Mouse (Mus musculus) liver, adult 2 months (tissue): ENCODE measurements at regions not wholly inside any gene's neighbourhood (a gene's known extent, or its start where the extent isn't known, plus 50 kb on each side); places are given as distances from the start of the nearest gene placed in this dataset.

ENCODE experiments used
- DNase-seq: peaks from one replicate; pipeline ENCODE4 v3.0.0-alpha.2; 2011; ENCODE audit warnings: low read depth, low spot score; ENCODE audit errors: extremely low read depth
- H3K27ac ChIP-seq: fragments of 200-500 bp; replicated peaks from 2 replicates; pipeline ENCODE4 v1.5.1; 2012; ENCODE audit warnings: low read depth, mild to moderate bottlenecking, control low read depth, inconsistent platforms, low read length; ENCODE audit not compliant: insufficient read depth
- H3K27me3 ChIP-seq: fragments of 200-500 bp; 2 replicates; pipeline ENCODE4 v1.6.1; 2012; ENCODE audit warnings: mild to moderate bottlenecking, moderate library complexity, low read length, inconsistent platforms; ENCODE audit not compliant: control insufficient read depth, insufficient read depth
- H3K36me3 ChIP-seq: fragments of 200-500 bp; 2 replicates; pipeline ENCODE4 v1.6.1; 2012; ENCODE audit warnings: low read length, inconsistent platforms; ENCODE audit not compliant: control insufficient read depth, insufficient read depth
- H3K4me1 ChIP-seq: fragments of 200-500 bp; 2 replicates; pipeline ENCODE4 v1.6.1; 2011; ENCODE audit warnings: low read length; ENCODE audit not compliant: control insufficient read depth, insufficient read depth
- H3K4me3 ChIP-seq: fragments of 200-500 bp; 2 replicates; pipeline ENCODE4 v1.5.1; 2011; ENCODE audit warnings: low read depth, mild to moderate bottlenecking, control low read depth, low read length, moderate library complexity; ENCODE audit not compliant: insufficient read depth
- H3K79me2 ChIP-seq: fragments of 200-500 bp; 2 replicates; pipeline ENCODE4 v1.6.1; 2012; ENCODE audit warnings: inconsistent platforms, mild to moderate bottlenecking, low read length, moderate library complexity; ENCODE audit not compliant: control insufficient read depth, insufficient read depth
- H3K9ac ChIP-seq: fragments of 200-500 bp; 2 replicates; pipeline ENCODE4 v1.6.1; 2012; ENCODE audit warnings: low read depth, mild to moderate bottlenecking, control low read depth, inconsistent platforms, low read length
- CTCF ChIP-seq: fragments of 200-500 bp; IDR thresholded peaks from 2 replicates; pipeline ENCODE4 v1.5.1; 2011; ENCODE audit warnings: low read depth, low read length, control low read depth
- POLR2A ChIP-seq: fragments of 200-500 bp; IDR thresholded peaks from 2 replicates; pipeline ENCODE4 v1.6.1; 2011; ENCODE audit warnings: low read length, control low read depth; ENCODE audit not compliant: insufficient read depth; ENCODE audit errors: extremely low read depth
- whole genome bisulfite sequencing: fragments of 180-500 bp; shearing (Covaris S2); methylation state at CpG from one replicate; pipeline ENCODE4 v1.1.7; 2018; 5-methylcytosine and 5-hydroxymethylcytosine counted together

DNA sequence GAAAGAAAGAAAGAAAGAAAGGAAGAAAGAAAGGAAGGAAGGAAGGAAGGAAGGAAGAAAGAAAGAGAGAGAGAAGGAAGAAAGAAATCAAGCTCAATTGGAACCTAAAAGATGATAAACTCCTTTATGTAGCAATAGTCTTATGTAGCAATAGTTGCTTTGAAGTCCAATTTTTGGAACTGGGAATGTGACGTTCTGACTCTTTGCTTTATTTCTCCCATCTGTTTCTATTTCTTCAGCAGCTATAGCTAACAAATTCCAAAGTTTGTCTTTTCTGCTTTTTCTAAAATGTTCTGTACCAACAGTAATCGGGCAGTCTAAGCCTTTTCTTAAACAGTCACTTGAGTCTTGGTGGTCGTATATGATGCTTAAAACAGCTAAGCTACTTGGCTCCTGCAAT, 287.7 kb downstream of the Lmx1a start:
- Histone ChIP-seq H3K4me3 (no peak overlapping the region), H3K27me3 (no peaks in the 10 kb centered on the region), H3K27ac (no peak overlapping the region), H3K9ac (no peak overlapping the region), H3K4me1 (no peaks in the 10 kb centered on the region), H3K79me2 (no peaks in the 10 kb centered on the region), H3K36me3 (no peaks in the 10 kb centered on the region)
- DNase-seq = no peak
- no peak for TF ChIP-seq POLR2A
- no peak for TF ChIP-seq CTCF
- 79% methylated on average over 3 of the region's 3 CpGs for WGBS

DNA sequence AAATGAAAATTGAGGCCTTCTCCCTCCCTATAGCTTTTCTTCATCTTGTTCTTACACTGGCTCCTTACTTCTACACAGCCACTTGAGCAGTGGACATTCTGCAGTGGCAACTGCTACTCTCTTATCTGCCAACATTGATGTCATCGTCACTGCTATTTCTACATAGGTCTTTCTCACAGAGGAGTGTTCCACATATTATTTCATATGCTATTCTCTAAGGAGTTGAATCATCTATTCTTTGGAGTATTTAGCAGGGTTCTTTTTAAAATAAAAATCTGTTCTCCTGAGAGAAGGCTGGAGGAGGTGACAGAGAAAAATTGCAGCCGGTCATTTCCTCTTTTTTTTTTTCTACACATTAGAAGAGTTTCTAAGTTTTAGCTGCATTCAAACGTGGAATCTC, 290.1 kb downstream of the Lmx1a start:
- Histone ChIP-seq H3K79me2 (no peaks in the 10 kb centered on the region), H3K27ac (no peak overlapping the region), H3K4me1 (no peaks in the 10 kb centered on the region), H3K4me3 (no peak overlapping the region), H3K9ac (no peak overlapping the region), H3K27me3 (no peaks in the 10 kb centered on the region), H3K36me3 (no peaks in the 10 kb centered on the region)
- TF ChIP-seq POLR2A = no peak
- TF ChIP-seq CTCF = no peak
- DNase-seq = no peak
- 73% methylated on average over 3 of the region's 3 CpGs for WGBS

DNA sequence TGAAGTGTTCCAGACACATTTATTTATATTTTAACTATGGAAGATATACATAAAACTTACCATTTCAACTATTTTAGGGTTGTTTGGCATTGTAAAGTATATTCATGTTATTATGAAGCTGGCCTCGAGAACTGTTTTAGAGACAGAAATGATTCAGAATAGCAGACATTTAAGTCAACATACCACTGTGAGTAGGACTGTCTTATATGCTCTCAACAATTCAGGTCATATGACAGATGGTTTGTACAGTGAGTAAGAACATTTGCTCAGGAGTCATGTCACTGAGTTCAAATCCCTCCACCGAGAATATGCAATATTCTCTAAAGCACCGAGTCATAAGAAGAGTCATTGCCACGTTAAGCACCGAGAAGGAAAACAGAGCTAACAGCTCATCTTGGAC, 290.6 kb downstream of the Lmx1a start:
- H3K9ac ChIP-seq = no peak overlapping the region
- H3K79me2 ChIP-seq = no peaks in the 10 kb centered on the region
- DNase-seq = no peak
- no peaks in the 10 kb centered on the region for H3K27me3 ChIP-seq
- 91% methylated on average over 5 of the region's 5 CpGs for WGBS
- H3K36me3 ChIP-seq = no peaks in the 10 kb centered on the region
- no peak overlapping the region for H3K4me3 ChIP-seq
- H3K27ac ChIP-seq = no peak overlapping the region
- no peaks in the 10 kb centered on the region for H3K4me1 ChIP-seq
- TF ChIP-seq CTCF (no peak), POLR2A (no peak)

- 95% methylated on average over 2 of the region's 2 CpGs for WGBS
Measured at GRCm38 (mm10) chr1:167981292-167981691, 292.3 kb downstream of the Lmx1a start.

DNA sequence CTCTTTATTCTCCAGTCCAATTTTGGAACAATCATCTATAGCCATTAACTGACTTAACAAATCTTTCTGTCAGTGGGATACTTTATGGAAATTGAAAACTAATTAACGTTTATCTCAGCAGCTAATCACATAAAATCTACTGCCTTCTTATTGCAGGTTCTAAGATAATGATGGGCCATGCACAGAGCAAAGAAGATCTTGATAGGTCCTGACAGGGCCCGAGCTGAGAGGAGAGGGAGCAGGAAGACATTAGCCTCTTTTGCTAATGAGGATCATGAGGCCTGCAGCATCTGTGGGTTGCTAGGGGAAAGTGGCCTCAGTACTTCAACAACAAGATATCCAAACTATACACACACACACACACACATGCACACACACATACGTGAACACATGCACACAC, 318.4 kb downstream of the Lmx1a start:
- H3K27ac ChIP-seq = no peak overlapping the region
- no peaks in the 10 kb centered on the region for H3K79me2 ChIP-seq
- H3K4me1 ChIP-seq = no peaks in the 10 kb centered on the region; the same call in 1 of the 2 replicates
- no peaks in the 10 kb centered on the region for H3K27me3 ChIP-seq
- H3K36me3 ChIP-seq = no peaks in the 10 kb centered on the region
- no peak overlapping the region for H3K4me3 ChIP-seq
- no peak for TF ChIP-seq CTCF
- WGBS = 82% methylated on average over 3 of the region's 3 CpGs
- no peak overlapping the region for H3K9ac ChIP-seq
- DNase-seq = no peak

More at GRCm38 (mm10) chr1:167981292-167981691, 292.3 kb downstream of the Lmx1a start:
- H3K36me3 ChIP-seq = no peaks in the 10 kb centered on the region
- no peak overlapping the region for H3K4me3 ChIP-seq
- H3K27me3 ChIP-seq = no peaks in the 10 kb centered on the region
- DNase-seq = no peak
- H3K9ac ChIP-seq = no peak overlapping the region
- TF ChIP-seq CTCF (no peak), POLR2A (no peak)
- H3K27ac ChIP-seq = no peak overlapping the region
- H3K79me2 ChIP-seq = no peaks in the 10 kb centered on the region
- H3K4me1 ChIP-seq = no peaks in the 10 kb centered on the region

GRCm38 (mm10) chr1:168008216-168008615, 319.2 kb downstream of the Lmx1a start:
- H3K79me2 ChIP-seq = no peaks in the 10 kb centered on the region
- no peak overlapping the region for H3K4me3 ChIP-seq
- no peak overlapping the region for H3K27ac ChIP-seq
- TF ChIP-seq POLR2A = no peak
- no peak for TF ChIP-seq CTCF
- H3K27me3 ChIP-seq = no peaks in the 10 kb centered on the region
- 88% methylated on average over 1 of the region's 1 CpGs for WGBS
- no peaks in the 10 kb centered on the region; the same call in 1 of the 2 replicates for H3K4me1 ChIP-seq
- DNase-seq = no peak
- no peaks in the 10 kb centered on the region for H3K36me3 ChIP-seq
- no peak overlapping the region for H3K9ac ChIP-seq
